Mouse (Mus musculus): ENCODE measurements at regions not wholly inside any gene's neighbourhood (a gene's known extent, or its start where the extent isn't known, plus 50 kb on each side); places are given as distances from the start of the nearest gene placed in this dataset.
"Not testable (repeated sequence)": the region's sequence is repeated elsewhere in the genome, so short reads cannot be mapped to it uniquely, and the experiment has no call there.

GRCm38 (mm10) chr14:60580131-60580530, 53.7 kb upstream of the Spata13 start:
- ATAC-seq (replicated peaks; ENCODE audit: low FRiP score, low TSS enrichment, low read depth); H3K4me3 ChIP-seq (ENCODE audit: low read depth, low read length); H3K4me2 ChIP-seq (ENCODE audit: low read length); H3K27me3 ChIP-seq (replicated peaks; ENCODE audit: control insufficient read depth, insufficient read depth, low read length); H3K27ac ChIP-seq (ENCODE audit: low read depth); H3K9ac ChIP-seq (ENCODE audit: low read length); H3K36me3 ChIP-seq (ENCODE audit: control insufficient read depth, insufficient read depth, low read length); H3K9me3 ChIP-seq (ENCODE audit: control insufficient read depth, low read length); DNase-seq (ENCODE audit: low spot score); H3K4me1 ChIP-seq (replicated peaks; ENCODE audit: control insufficient read depth, insufficient read depth, low read length): not testable (repeated sequence)
